Mouse (Mus musculus) cortical plate, adult 2 months (tissue): ENCODE measurements around the gene Lix1l. TPM values are rescaled to one million over a fixed set of nuclear protein-coding genes. Genes with fewer than 3 reads are reported as not detected.

ENCODE experiments used
- H3K27ac ChIP-seq: fragments of 200-500 bp; 2 replicates; pipeline ENCODE4 v1.5.1; 2012; ENCODE audit warnings: low read length, control low read depth, inconsistent platforms; ENCODE audit not compliant: insufficient read depth
- H3K4me1 ChIP-seq: fragments of 200-500 bp; 2 replicates; pipeline ENCODE4 v1.6.1; 2011; ENCODE audit warnings: low read length; ENCODE audit not compliant: control insufficient read depth, insufficient read depth
- H3K4me3 ChIP-seq: fragments of 200-500 bp; 2 replicates; pipeline ENCODE4 v1.5.1; 2011; ENCODE audit warnings: mild to moderate bottlenecking, low read length, control low read depth; ENCODE audit not compliant: insufficient read depth
- CTCF ChIP-seq: fragments of 200-500 bp; IDR thresholded peaks from 2 replicates; pipeline ENCODE4 v1.5.1; 2011; ENCODE audit warnings: mild to moderate bottlenecking, control low read depth, low read length; ENCODE audit not compliant: insufficient read depth; ENCODE audit errors: extremely low read depth
- POLR2A ChIP-seq: fragments of 200-500 bp; IDR thresholded peaks from 2 replicates; pipeline ENCODE4 v1.6.1; 2011; ENCODE audit warnings: mild to moderate bottlenecking, low read length, control low read depth; ENCODE audit not compliant: insufficient read depth; ENCODE audit errors: extremely low read depth
- polyA plus RNA-seq: library from polyadenylated mRNA; depleted of rRNA; stranded (reverse); fragments of >200 nt; gene quantifications from 2 replicates; pipeline ENCODE4 v1.2.3, GENCODE M21; 2012

Gene Lix1l
- polyA plus RNA-seq, 1 experiment = 20.9 TPM

GRCm38 (mm10) chr3:96617941-96618340, 17.0 kb downstream of the Lix1l start:
- no peaks in the 10 kb centered on the region for H3K4me1 ChIP-seq
- no peak overlapping the region for H3K4me3 ChIP-seq
- H3K27ac ChIP-seq = no peak overlapping the region
- TF ChIP-seq POLR2A (no peak), CTCF (no peak)

GRCm38 (mm10) chr3:96623201-96623600, 22.3 kb downstream of the Lix1l start:
- Histone ChIP-seq H3K4me1 (no peaks in the 10 kb centered on the region), H3K4me3 (no peak overlapping the region), H3K27ac (no peak overlapping the region)
- no peak for TF ChIP-seq CTCF
- no peak for TF ChIP-seq POLR2A

- no peak for TF ChIP-seq CTCF
- TF ChIP-seq POLR2A = peak; percentile 89
- H3K4me3 ChIP-seq = peak within 1 kb of the TSS; percentile 60
These were observed 29.0 kb downstream of the Lix1l start, which contains the start of gene Rbm8a for GRCm38 (mm10) chr3:96629729-96630600. Gene Rbm8a (plus strand): TSS chr3:96629933.

GRCm38 (mm10) chr3:96632058-96632457, 31.1 kb downstream of the Lix1l start:
- Histone ChIP-seq H3K4me3 (no peak overlapping the region), H3K4me1 (peaks cover 6% of the 10 kb centered on the region), H3K27ac (no peak overlapping the region)
- TF ChIP-seq CTCF (no peak), POLR2A (no peak)

More at GRCm38 (mm10) chr3:96629729-96630600, 29.0 kb downstream of the Lix1l start, which contains the start of gene Rbm8a:
- Histone ChIP-seq H3K4me1 (peaks cover 3% of the 10 kb centered on the region; the same call in 1 of the 2 replicates), H3K27ac (peak within 1 kb of the TSS; percentile 29; the same call in 1 of the 2 replicates)

GRCm38 (mm10) chr3:96634015-96634414, 33.1 kb downstream of the Lix1l start:
- Histone ChIP-seq H3K4me1 (peaks cover 5% of the 10 kb centered on the region), H3K4me3 (no peak overlapping the region), H3K27ac (no peak overlapping the region)
- TF ChIP-seq POLR2A (no peak), CTCF (no peak)

- H3K27ac ChIP-seq = peak within 1 kb of the TSS; percentile 9; the same call in 1 of the 2 replicates
- TF ChIP-seq POLR2A (no peak), CTCF (no peak)
These were observed 34.3 kb downstream of the Lix1l start, which contains the start of the genes Pex11b and Gm42957 for GRCm38 (mm10) chr3:96634928-96635879. Gene Pex11b (plus strand): TSS chr3:96635376. Gene Gm42957 (plus strand): TSS chr3:96635474.

GRCm38 (mm10) chr3:96635906-96636305, 35.0 kb downstream of the Lix1l start:
- H3K27ac ChIP-seq = peak overlapping the region; percentile 9; the same call in 1 of the 2 replicates
- peaks cover 5% of the 10 kb centered on the region for H3K4me1 ChIP-seq
- TF ChIP-seq POLR2A (no peak), CTCF (no peak)
- H3K4me3 ChIP-seq = peak overlapping the region; percentile 87

More at GRCm38 (mm10) chr3:96634928-96635879, 34.3 kb downstream of the Lix1l start, which contains the start of the genes Pex11b and Gm42957:
- Histone ChIP-seq H3K4me1 (peaks cover 5% of the 10 kb centered on the region), H3K4me3 (peak within 1 kb of the TSS; percentile 87)

- peaks cover 5% of the 10 kb centered on the region for H3K4me1 ChIP-seq
- H3K4me3 ChIP-seq = peak overlapping the region; percentile 87; the same call in 1 of the 2 replicates
- no peak overlapping the region for H3K27ac ChIP-seq
- TF ChIP-seq CTCF (no peak), POLR2A (no peak)
These were observed 35.5 kb downstream of the Lix1l start for GRCm38 (mm10) chr3:96636448-96636847.

- TF ChIP-seq CTCF (peak; percentile 61), POLR2A (no peak)
- no peak overlapping the region for H3K4me3 ChIP-seq
- H3K27ac ChIP-seq = no peak overlapping the region
These were observed 38.3 kb downstream of the Lix1l start for GRCm38 (mm10) chr3:96639219-96639618.

More at GRCm38 (mm10) chr3:96639219-96639618, 38.3 kb downstream of the Lix1l start:
- H3K4me1 ChIP-seq = peaks cover 5% of the 10 kb centered on the region
